In the genomic region with DNA sequence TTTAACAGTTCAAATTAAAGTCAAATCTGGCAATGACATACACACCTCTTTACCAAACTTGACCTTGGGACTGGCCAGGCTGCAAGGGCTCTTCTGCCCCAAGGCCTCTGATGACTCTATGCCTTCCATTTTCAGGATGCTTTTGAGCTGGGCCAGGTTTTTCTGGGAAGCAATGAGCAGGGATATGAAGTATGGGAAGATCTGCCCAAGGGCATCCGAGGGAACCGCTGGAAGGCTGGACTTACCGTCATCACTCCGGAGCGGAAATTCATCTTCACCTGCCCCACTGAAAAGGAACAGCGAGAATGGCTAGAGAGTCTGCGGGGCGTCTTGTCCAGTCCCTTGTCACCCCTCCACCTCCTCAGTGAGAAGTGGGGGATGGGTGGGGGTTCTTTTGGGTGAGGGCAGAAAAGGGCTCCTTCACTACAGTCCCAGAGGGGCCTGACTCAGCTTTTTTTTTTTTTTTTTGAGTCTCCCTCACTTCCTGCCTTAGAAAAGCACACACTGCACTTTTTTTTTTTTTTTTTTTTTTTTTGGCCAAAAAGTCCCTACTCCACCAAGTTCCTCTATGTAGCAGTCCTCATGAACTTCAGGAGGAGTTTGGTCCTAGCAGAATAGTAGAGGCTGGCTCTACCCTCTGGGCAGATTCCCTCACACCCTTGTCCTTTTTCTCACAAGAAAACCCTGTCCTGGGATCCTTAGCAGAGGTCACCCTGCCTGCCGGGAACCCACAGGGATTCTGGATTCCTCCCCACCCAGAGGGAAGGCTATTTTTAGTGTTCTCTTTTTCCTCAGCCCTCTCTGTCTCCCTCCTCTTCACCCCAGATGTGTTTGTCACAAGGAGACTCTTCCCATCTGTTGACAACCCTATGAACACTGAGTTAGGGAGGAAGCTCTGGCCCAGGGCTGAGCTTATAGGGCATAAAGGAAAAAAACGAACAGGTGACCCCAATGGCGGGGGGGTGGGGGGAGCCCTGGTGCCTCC, we compare ENCODE assay signal across 12 mouse cellular contexts. TPM values are rescaled to one million over a fixed set of nuclear protein-coding genes. Genes with fewer than 3 reads are reported as not detected.
DNase-seq lines count a peak whose midpoint lies in the region; ATAC-seq and TF ChIP-seq lines count a peak whose summit lies in the region.
"Had no signal": no experiment of that assay in that cellular context is flagged by ENCODE, and none has a peak within 500 bp of the region (broad histone marks: within the 10 kb centered on the region; RNA-seq: fewer than 3 reads in every experiment).

No protein-coding gene starts in this region.

- no peak overlapping the region for H3K4me3 ChIP-seq in heart, embryonic 11.5 days (ENCODE audit: low read depth, low read length)
- H3K4me3 ChIP-seq in heart, embryonic 12.5 days, result no peak overlapping the region
- H3K4me3 ChIP-seq in stomach, embryonic 16.5 days (replicated peaks; ENCODE audit: low read length), result no peak overlapping the region
- no peak overlapping the region for H3K4me3 ChIP-seq in stomach, postnatal 0 days (ENCODE audit: low read depth, low read length)
- no peak overlapping the region for H3K4me3 ChIP-seq in forebrain, embryonic 14.5 days (ENCODE audit: low read depth, low read length)
- H3K4me3 ChIP-seq: forebrain, embryonic 12.5 days; limb, embryonic 15.5 days had no signal

- 0 out of 2 replicates have a peak overlapping the region, but pooled peaks have one; percentile 7 for H3K27ac ChIP-seq in heart, embryonic 11.5 days (ENCODE audit: low read depth, low read length)
- H3K27ac ChIP-seq in heart, embryonic 12.5 days (ENCODE audit: poor library complexity, severe bottlenecking), result no peak overlapping the region
- H3K27ac ChIP-seq in stomach, embryonic 16.5 days (ENCODE audit: low read length), result peak overlapping the region; percentile 33
- H3K27ac ChIP-seq in stomach, postnatal 0 days (replicated peaks), result no peak overlapping the region
- no peak overlapping the region for H3K27ac ChIP-seq in forebrain, embryonic 14.5 days (ENCODE audit: low read depth, low read length)
- H3K27ac ChIP-seq: forebrain, embryonic 12.5 days; limb, embryonic 15.5 days had no signal

- no peak for TF ChIP-seq CTCF in stomach, postnatal 0 days (IDR thresholded peaks at IDR 0.05; ENCODE audit: low read depth)

- H3K4me2 ChIP-seq in heart, embryonic 11.5 days, result no peak overlapping the region
- no peak overlapping the region for H3K4me2 ChIP-seq in heart, embryonic 12.5 days
- no peak overlapping the region for H3K4me2 ChIP-seq in stomach, embryonic 16.5 days (ENCODE audit: low read depth, low read length)
- no peak overlapping the region for H3K4me2 ChIP-seq in stomach, postnatal 0 days (replicated peaks; ENCODE audit: low read depth)
- H3K4me2 ChIP-seq in forebrain, embryonic 14.5 days (ENCODE audit: low read length), result no peak overlapping the region
- H3K4me2 ChIP-seq: forebrain, embryonic 12.5 days; limb, embryonic 15.5 days had no signal

- TF ChIP-seq EP300 in stomach, postnatal 0 days (optimal IDR thresholded peaks at IDR 0.05), result no peak

- H3K36me3 ChIP-seq in heart, embryonic 11.5 days (ENCODE audit: control insufficient read depth, insufficient read depth, low read length), result no peaks in the 10 kb centered on the region
- no peaks in the 10 kb centered on the region for H3K36me3 ChIP-seq in heart, embryonic 12.5 days
- H3K36me3 ChIP-seq in stomach, embryonic 16.5 days (ENCODE audit: control insufficient read depth, insufficient read depth, low read length), result no peaks in the 10 kb centered on the region
- no peaks in the 10 kb centered on the region for H3K36me3 ChIP-seq in stomach, postnatal 0 days (ENCODE audit: control insufficient read depth, insufficient read depth, low read length)
- no peaks in the 10 kb centered on the region for H3K36me3 ChIP-seq in forebrain, embryonic 14.5 days (ENCODE audit: control insufficient read depth, insufficient read depth, low read length)
- H3K36me3 ChIP-seq: forebrain, embryonic 12.5 days; limb, embryonic 15.5 days had no signal

- no peak overlapping the region for H3K9ac ChIP-seq in heart, embryonic 11.5 days (ENCODE audit: low read depth, low read length)
- no peak overlapping the region for H3K9ac ChIP-seq in heart, embryonic 12.5 days
- peak overlapping the region; percentile 31; the same call in 1 of the 2 replicates for H3K9ac ChIP-seq in stomach, embryonic 16.5 days (ENCODE audit: low read length)
- H3K9ac ChIP-seq in stomach, postnatal 0 days (ENCODE audit: low read length), result no peak overlapping the region
- H3K9ac ChIP-seq in forebrain, embryonic 14.5 days (ENCODE audit: low read length), result no peak overlapping the region
- H3K9ac ChIP-seq: forebrain, embryonic 12.5 days; limb, embryonic 15.5 days had no signal

- ATAC-seq in heart, embryonic 11.5 days (replicated peaks; ENCODE audit: insufficient number of reproducible peaks, low FRiP score, low TSS enrichment), result no peak
- no peak for ATAC-seq in heart, embryonic 12.5 days (ENCODE audit: insufficient number of reproducible peaks, low FRiP score)
- no peak for ATAC-seq in stomach, embryonic 16.5 days (ENCODE audit: insufficient read depth, low FRiP score)
- ATAC-seq in stomach, postnatal 0 days (ENCODE audit: low FRiP score, low TSS enrichment), result no peak
- ATAC-seq in granulocyte monocyte progenitor cell, adult 5-6 weeks (replicated peaks; ENCODE audit: poor library complexity, severe bottlenecking), result peak; percentile 52
- no peak for ATAC-seq in forebrain, embryonic 14.5 days

- no peaks in the 10 kb centered on the region for H3K27me3 ChIP-seq in heart, embryonic 11.5 days (ENCODE audit: control insufficient read depth, insufficient read depth, low read length)
- no peaks in the 10 kb centered on the region for H3K27me3 ChIP-seq in heart, embryonic 12.5 days (replicated peaks)
- H3K27me3 ChIP-seq in stomach, embryonic 16.5 days (ENCODE audit: control insufficient read depth, insufficient read depth, low read length), result no peaks in the 10 kb centered on the region
- H3K27me3 ChIP-seq in stomach, postnatal 0 days (ENCODE audit: control insufficient read depth, insufficient read depth, low read length), result no peaks in the 10 kb centered on the region
- no peaks in the 10 kb centered on the region for H3K27me3 ChIP-seq in forebrain, embryonic 14.5 days (replicated peaks; ENCODE audit: control insufficient read depth, insufficient read depth, low read length)
- H3K27me3 ChIP-seq: forebrain, embryonic 12.5 days; limb, embryonic 15.5 days had no signal

- no peak for DNase-seq in stomach, postnatal 0 days (ENCODE audit: low spot score)
- DNase-seq in testis, postnatal 10 days (ENCODE audit: low spot score), result peak; percentile 57
- DNase-seq in B cell, adult 2 months, result no peak
- DNase-seq in forebrain, embryonic 14.5 days (ENCODE audit: low spot score), result no peak
- DNase-seq: cerebellum, adult 9-10 months; kidney, adult 18-20 months had no signal

- H3K4me1 ChIP-seq in heart, embryonic 11.5 days (ENCODE audit: control insufficient read depth, insufficient read depth, low read length), result no peaks in the 10 kb centered on the region
- H3K4me1 ChIP-seq in heart, embryonic 12.5 days (replicated peaks), result peaks cover 10% of the 10 kb centered on the region
- H3K4me1 ChIP-seq in stomach, embryonic 16.5 days (ENCODE audit: control insufficient read depth, insufficient read depth, low read length), result no peaks in the 10 kb centered on the region
- no peaks in the 10 kb centered on the region for H3K4me1 ChIP-seq in stomach, postnatal 0 days (replicated peaks; ENCODE audit: control insufficient read depth, insufficient read depth)
- H3K4me1 ChIP-seq in forebrain, embryonic 14.5 days (ENCODE audit: control insufficient read depth, insufficient read depth, low read length), result no peaks in the 10 kb centered on the region
- H3K4me1 ChIP-seq: forebrain, embryonic 12.5 days; limb, embryonic 15.5 days had no signal

- 62% methylated on average over 11 of the region's 11 CpGs for WGBS in heart, embryonic 11.5 days (ENCODE audit: insufficient replicate concordance)
- 69% methylated on average over 11 of the region's 11 CpGs for WGBS in heart, embryonic 12.5 days
- 66% methylated on average over 11 of the region's 11 CpGs for WGBS in stomach, embryonic 16.5 days
- WGBS in stomach, postnatal 0 days, result 71% methylated on average over 11 of the region's 11 CpGs
- WGBS in forebrain, embryonic 14.5 days, result 78% methylated on average over 11 of the region's 11 CpGs

- H3K9me3 ChIP-seq in heart, embryonic 11.5 days (replicated peaks; ENCODE audit: control insufficient read depth, low read length), result no peaks in the 10 kb centered on the region
- H3K9me3 ChIP-seq in heart, embryonic 12.5 days (replicated peaks), result no peaks in the 10 kb centered on the region
- H3K9me3 ChIP-seq in stomach, embryonic 16.5 days (replicated peaks; ENCODE audit: control insufficient read depth, low read length), result no peaks in the 10 kb centered on the region
- H3K9me3 ChIP-seq in stomach, postnatal 0 days (ENCODE audit: control insufficient read depth, low read length), result no peaks in the 10 kb centered on the region
- H3K9me3 ChIP-seq in forebrain, embryonic 14.5 days (replicated peaks; ENCODE audit: control insufficient read depth, low read length), result no peaks in the 10 kb centered on the region
- H3K9me3 ChIP-seq: forebrain, embryonic 12.5 days; limb, embryonic 15.5 days had no signal

RNA-seq across cellular contexts. Expression of a gene that starts 6.4 kb away (rescaled TPM):
- polyA plus RNA-seq in heart, embryonic 11.5 days (2014; fragmentation: Nextera tagmentation; extraction: Ambion mirVana), result 6.1 and 8.3 TPM in 2 replicates
- 9.4 and 10.5 TPM in 2 replicates for polyA plus RNA-seq in heart, embryonic 12.5 days (2016; fragmentation: Nextera tagmentation; extraction: Ambion mirVana)
- polyA plus RNA-seq in stomach, embryonic 16.5 days (2015; fragmentation: Nextera tagmentation; extraction: Ambion mirVana), result 11.6 and 13.3 TPM in 2 replicates
- 7.5 and 8.8 TPM in 2 replicates for polyA plus RNA-seq in stomach, postnatal 0 days (2015; fragmentation: Nextera tagmentation; extraction: Ambion mirVana)
- 11.1 and 11.8 TPM in 2 replicates for total RNA-seq in granulocyte monocyte progenitor cell, adult 5-6 weeks (2014; fragmentation: Nextera tagmentation)
- total RNA-seq in granulocyte monocyte progenitor cell, adult 5-6 weeks (2017), result 3.3 and 6.4 TPM in 2 replicates
- polyA plus RNA-seq in forebrain, embryonic 14.5 days (2014; fragmentation: Nextera tagmentation; extraction: Ambion mirVana), result 2.4 and 2.6 TPM in 2 replicates

RNA-seq across cellular contexts. Expression of a gene that starts 23.3 kb away (rescaled TPM):
- polyA plus RNA-seq in heart, embryonic 11.5 days (2014; fragmentation: Nextera tagmentation; extraction: Ambion mirVana), result 0.39 and 0.73 TPM in 2 replicates
- 0.51 and 0.92 TPM in 2 replicates for polyA plus RNA-seq in heart, embryonic 12.5 days (2016; fragmentation: Nextera tagmentation; extraction: Ambion mirVana)
- 4.4 and 5.6 TPM in 2 replicates for polyA plus RNA-seq in stomach, embryonic 16.5 days (2015; fragmentation: Nextera tagmentation; extraction: Ambion mirVana)
- 3.6 and 5.4 TPM in 2 replicates for polyA plus RNA-seq in stomach, postnatal 0 days (2015; fragmentation: Nextera tagmentation; extraction: Ambion mirVana)
- not detected in 2 replicates for total RNA-seq in granulocyte monocyte progenitor cell, adult 5-6 weeks (2014; fragmentation: Nextera tagmentation)
- not detected in 2 replicates for total RNA-seq in granulocyte monocyte progenitor cell, adult 5-6 weeks (2017)
- 2.0 TPM in 2 replicates for polyA plus RNA-seq in forebrain, embryonic 14.5 days (2014; fragmentation: Nextera tagmentation; extraction: Ambion mirVana)

RNA-seq across cellular contexts. Expression of a gene that starts 31.6 kb away (rescaled TPM):
- polyA plus RNA-seq in heart, embryonic 11.5 days (2014; fragmentation: Nextera tagmentation; extraction: Ambion mirVana), result 65.2 and 68.7 TPM in 2 replicates
- 64.3 and 68.0 TPM in 2 replicates for polyA plus RNA-seq in heart, embryonic 12.5 days (2016; fragmentation: Nextera tagmentation; extraction: Ambion mirVana)
- polyA plus RNA-seq in stomach, embryonic 16.5 days (2015; fragmentation: Nextera tagmentation; extraction: Ambion mirVana), result 43.8 and 48.3 TPM in 2 replicates
- polyA plus RNA-seq in stomach, postnatal 0 days (2015; fragmentation: Nextera tagmentation; extraction: Ambion mirVana), result 28.4 and 30.4 TPM in 2 replicates
- 49.8 and 54.1 TPM in 2 replicates for total RNA-seq in granulocyte monocyte progenitor cell, adult 5-6 weeks (2014; fragmentation: Nextera tagmentation)
- 44.8 and 58.0 TPM in 2 replicates for total RNA-seq in granulocyte monocyte progenitor cell, adult 5-6 weeks (2017)
- 68.8 and 78.1 TPM in 2 replicates for polyA plus RNA-seq in forebrain, embryonic 14.5 days (2014; fragmentation: Nextera tagmentation; extraction: Ambion mirVana)

RNA-seq across cellular contexts. Expression of a gene that starts 35.2 kb away (rescaled TPM):
- polyA plus RNA-seq in heart, embryonic 11.5 days (2014; fragmentation: Nextera tagmentation; extraction: Ambion mirVana), result 28.2 and 31.5 TPM in 2 replicates
- 27.0 and 27.2 TPM in 2 replicates for polyA plus RNA-seq in heart, embryonic 12.5 days (2016; fragmentation: Nextera tagmentation; extraction: Ambion mirVana)
- polyA plus RNA-seq in stomach, embryonic 16.5 days (2015; fragmentation: Nextera tagmentation; extraction: Ambion mirVana), result 22.6 and 23.0 TPM in 2 replicates
- 18.6 and 20.5 TPM in 2 replicates for polyA plus RNA-seq in stomach, postnatal 0 days (2015; fragmentation: Nextera tagmentation; extraction: Ambion mirVana)
- 23.9 and 27.3 TPM in 2 replicates for total RNA-seq in granulocyte monocyte progenitor cell, adult 5-6 weeks (2014; fragmentation: Nextera tagmentation)
- total RNA-seq in granulocyte monocyte progenitor cell, adult 5-6 weeks (2017), result 23.1 and 23.8 TPM in 2 replicates
- polyA plus RNA-seq in forebrain, embryonic 14.5 days (2014; fragmentation: Nextera tagmentation; extraction: Ambion mirVana), result 24.3 and 24.9 TPM in 2 replicates

Comparison
In these comparisons a context has a peak if more than half of its experiments do, and no peak if none do; other contexts are left out.
1. H3K27ac ChIP-seq: peak in heart, embryonic 11.5 days (single experiment) and stomach, embryonic 16.5 days (single experiment); none in heart, embryonic 12.5 days (single experiment), stomach, postnatal 0 days (single experiment) and forebrain, embryonic 14.5 days (single experiment).